Mouse (Mus musculus) liver, postnatal 0 days (tissue): Measurements from ENCODE around the gene Gm3409. TPM values are rescaled to one million over a fixed set of nuclear protein-coding genes. Genes with fewer than 3 reads are reported as not detected.
"Not testable (repeated sequence)": the region's sequence is repeated elsewhere in the genome, so short reads cannot be mapped to it uniquely, and the experiment has no call there.

Experiments used
- ATAC-seq: fragments of 200-750 bp; cut with Nextera tagmentation; 2 replicates; pipeline ENCODE4 v1.8.0; 2017; ENCODE audit warnings: mild to moderate bottlenecking, moderate library complexity
- DNase-seq: peaks from one replicate; pipeline ENCODE4 v3.0.0-alpha.2; 2016
- H3K27ac ChIP-seq: fragments of 300-500 bp; sonication (generic); 2 replicates; pipeline ENCODE4 v1.5.1; 2014; ENCODE audit warnings: antibody characterized with exemption, moderate library complexity, mild to moderate bottlenecking, low read depth
- H3K27me3 ChIP-seq: fragments of 300-500 bp; sonication (generic); 2 replicates; pipeline ENCODE4 v1.6.1; 2014; ENCODE audit warnings: low read length, control low read depth, mixed read lengths; ENCODE audit not compliant: insufficient read depth
- H3K36me3 ChIP-seq: fragments of 300-500 bp; sonication (generic); replicated peaks from 2 replicates; pipeline ENCODE4 v1.6.1; 2014; ENCODE audit warnings: mild to moderate bottlenecking, control low read depth, low read length, moderate library complexity, mixed read lengths; ENCODE audit not compliant: insufficient read depth
- H3K4me1 ChIP-seq: fragments of 300-500 bp; sonication (generic); 2 replicates; pipeline ENCODE4 v1.6.1; 2014; ENCODE audit warnings: antibody characterized with exemption, mild to moderate bottlenecking, control low read depth; ENCODE audit not compliant: insufficient read depth
- H3K4me2 ChIP-seq: fragments of 300-500 bp; sonication (generic); 2 replicates; pipeline ENCODE4 v1.6.1; 2014; ENCODE audit warnings: low read depth, mild to moderate bottlenecking, low read length, moderate library complexity, mixed read lengths
- H3K4me3 ChIP-seq: fragments of 300-500 bp; sonication (generic); 2 replicates; pipeline ENCODE4 v1.5.1; 2014; ENCODE audit warnings: low read depth, low read length
- H3K9ac ChIP-seq: fragments of 300-500 bp; sonication (generic); replicated peaks from 2 replicates; pipeline ENCODE4 v1.6.1; 2014; ENCODE audit warnings: mild to moderate bottlenecking, moderate library complexity
- H3K9me3 ChIP-seq: fragments of 300-500 bp; sonication (generic); 2 replicates; pipeline ENCODE4 v1.6.1; 2016; ENCODE audit warnings: mild to moderate bottlenecking, control low read depth, low read length, mixed read lengths
- CTCF ChIP-seq: sonication (generic); IDR thresholded peaks from 2 replicates; pipeline ENCODE4 v1.5.1; 2016; ENCODE audit warnings: antibody characterized with exemption, low read depth
- EP300 ChIP-seq: IDR thresholded peaks from 2 replicates; pipeline ENCODE4 v1.6.1; 2016; ENCODE audit warnings: antibody characterized with exemption, low read depth, mild to moderate bottlenecking
- WGBS: fragments of 180-500 bp; shearing (Covaris S2); extraction: QIAGEN DNeasy Blood & Tissue Kit; methylation state at CpG from one replicate; pipeline ENCODE4 v1.1.7; 2014; ENCODE audit not compliant: insufficient replicate concordance; 5-methylcytosine and 5-hydroxymethylcytosine counted together
- polyA plus RNA-seq: library from polyadenylated mRNA; unstranded; fragments of >200 nt; fragmentation: Nextera tagmentation; extraction: Ambion mirVana; gene quantifications from 2 replicates; pipeline ENCODE4 v1.2.1, GENCODE M21; 2015

The Gm3409 gene
- polyA plus RNA-seq, 1 experiment from 2014 or later = not detected

DNA sequence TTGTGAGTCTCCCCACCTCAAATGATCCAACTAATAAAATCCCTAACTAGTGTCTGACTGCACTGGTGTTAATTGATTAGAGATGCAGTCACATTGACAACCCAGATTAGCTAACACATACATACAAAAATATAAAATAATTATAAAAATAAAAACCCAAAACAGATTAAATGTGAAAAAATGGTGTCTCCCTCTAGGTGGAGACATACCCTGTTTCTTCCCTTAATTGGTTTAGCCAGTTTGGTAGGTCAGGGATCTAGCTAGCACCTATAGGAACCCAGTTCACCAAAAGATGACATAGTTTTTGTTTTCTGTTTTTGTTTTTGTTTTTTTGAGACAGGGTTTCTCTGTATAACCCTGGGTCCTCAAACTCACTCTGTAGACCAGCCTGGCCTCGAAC is 26.8 kb downstream of the Gm3409 start:
- TF ChIP-seq EP300 (no peak), CTCF (no peak)
- Histone ChIP-seq H3K4me3 (no peak overlapping the region), H3K9me3 (no peaks in the 10 kb centered on the region), H3K4me1 (no peaks in the 10 kb centered on the region), H3K36me3 (no peaks in the 10 kb centered on the region), H3K27ac (no peak overlapping the region), H3K27me3 (no peaks in the 10 kb centered on the region), H3K9ac (no peak overlapping the region), H3K4me2 (no peak overlapping the region)
- WGBS = 59% methylated on average over 1 of the region's 1 CpGs
- no peak for ATAC-seq
- DNase-seq = no peak

DNA sequence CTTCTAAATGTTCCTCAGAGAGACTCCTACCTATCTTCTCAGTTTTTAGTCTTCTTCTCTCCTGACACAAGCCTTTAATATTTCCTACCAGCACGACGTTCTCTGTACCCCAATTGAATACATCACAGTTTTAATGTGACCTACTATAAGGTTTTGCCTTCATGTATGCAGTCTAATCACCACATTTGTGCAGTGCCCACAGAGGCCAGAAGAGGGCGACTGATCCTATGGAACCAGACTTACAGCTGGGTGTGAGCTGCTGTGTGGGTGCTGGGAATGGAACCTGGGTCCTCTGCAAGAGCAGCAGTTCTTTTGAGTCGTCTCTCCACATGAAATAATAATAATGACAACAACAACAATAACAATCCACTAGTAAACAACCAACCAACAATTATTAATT is 29.6 kb downstream of the Gm3409 start:
- no peaks in the 10 kb centered on the region for H3K9me3 ChIP-seq
- 58% methylated on average over 4 of the region's 4 CpGs for WGBS
- H3K27ac ChIP-seq = no peak overlapping the region
- DNase-seq (peak; percentile 28), ATAC-seq (no peak)
- H3K27me3 ChIP-seq = no peaks in the 10 kb centered on the region
- H3K4me1 ChIP-seq = no peaks in the 10 kb centered on the region
- no peak overlapping the region for H3K4me3 ChIP-seq
- no peak for TF ChIP-seq EP300
- TF ChIP-seq CTCF = peak; percentile 51
- no peak overlapping the region for H3K9ac ChIP-seq
- no peaks in the 10 kb centered on the region for H3K36me3 ChIP-seq
- no peak overlapping the region for H3K4me2 ChIP-seq

DNA sequence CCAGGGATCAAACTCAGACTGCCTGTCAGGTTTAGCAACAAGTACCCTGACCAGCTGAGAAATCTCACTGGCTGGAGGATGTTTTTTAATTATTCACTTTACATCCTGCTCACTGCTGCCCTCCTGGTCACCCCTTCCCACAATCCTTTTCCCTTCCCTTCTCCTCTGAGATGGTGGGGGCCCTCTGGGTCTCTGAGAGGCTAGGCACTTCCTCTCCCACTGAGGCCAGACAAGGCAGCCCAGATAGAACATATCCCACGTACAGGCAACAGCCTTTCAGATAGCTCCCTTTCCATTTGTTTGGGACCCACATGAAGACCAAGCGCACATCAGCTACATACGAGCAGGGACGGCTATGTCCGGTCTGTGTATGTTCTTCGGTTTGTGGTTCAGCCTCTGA is 32.7 kb downstream of the Gm3409 start:
- H3K9ac ChIP-seq, DNase-seq, H3K4me1 ChIP-seq: not testable (repeated sequence)

DNA sequence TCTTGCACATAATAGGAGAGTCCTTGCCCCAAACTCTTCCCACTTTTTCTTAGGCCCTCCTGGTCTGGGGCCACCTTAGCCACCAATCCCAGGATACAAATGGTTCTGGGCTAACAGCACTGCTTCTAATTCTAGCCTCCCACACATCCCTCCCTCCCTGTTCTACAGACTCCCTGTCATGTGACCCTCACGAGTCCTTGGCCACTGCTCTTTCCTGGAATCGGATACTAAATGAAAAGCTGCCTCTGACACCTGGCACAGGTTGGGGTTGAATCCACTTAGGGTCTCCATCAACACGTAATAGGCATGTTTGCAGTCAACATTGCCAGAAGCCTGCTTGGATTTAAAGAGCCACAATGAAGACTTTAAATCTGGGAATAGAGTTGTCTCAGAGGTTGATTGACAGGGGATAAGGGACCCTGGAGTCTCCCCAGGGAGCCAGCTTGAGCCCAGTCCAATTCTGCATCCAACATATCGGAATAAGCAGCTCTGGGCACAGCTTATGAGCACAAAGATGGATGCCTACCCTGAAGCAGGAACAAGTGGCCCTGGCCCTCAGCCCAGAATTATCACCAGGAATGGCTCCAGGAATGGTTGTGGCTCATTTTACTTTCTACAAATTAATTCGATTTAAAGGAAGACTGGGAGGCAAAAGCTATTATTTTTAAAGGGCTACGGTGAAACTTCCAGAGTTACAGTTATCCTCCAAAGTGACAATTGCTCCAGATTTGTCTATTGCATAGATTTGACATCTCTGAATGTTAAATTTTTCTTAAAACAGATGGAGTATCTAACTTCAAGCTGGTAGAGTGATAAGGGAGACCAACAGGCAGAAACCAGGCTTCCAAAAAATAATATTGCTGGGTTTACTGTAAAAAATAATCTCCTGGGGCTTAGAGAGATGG is 34.6 kb downstream of the Gm3409 start:
- H3K9me3 ChIP-seq, ATAC-seq, H3K4me1 ChIP-seq, DNase-seq, H3K9ac ChIP-seq, H3K27ac ChIP-seq, H3K27me3 ChIP-seq, H3K4me3 ChIP-seq, H3K36me3 ChIP-seq, H3K4me2 ChIP-seq: not testable (repeated sequence)
- 64% methylated on average over 6 of the region's 6 CpGs for WGBS

More for the DNA sequence above, 32.7 kb downstream of the Gm3409 start:
- H3K4me2 ChIP-seq, H3K27me3 ChIP-seq, H3K36me3 ChIP-seq, ATAC-seq, H3K4me3 ChIP-seq, H3K9me3 ChIP-seq, H3K27ac ChIP-seq: not testable (repeated sequence)
- 67% methylated on average over 6 of the region's 6 CpGs for WGBS

DNA sequence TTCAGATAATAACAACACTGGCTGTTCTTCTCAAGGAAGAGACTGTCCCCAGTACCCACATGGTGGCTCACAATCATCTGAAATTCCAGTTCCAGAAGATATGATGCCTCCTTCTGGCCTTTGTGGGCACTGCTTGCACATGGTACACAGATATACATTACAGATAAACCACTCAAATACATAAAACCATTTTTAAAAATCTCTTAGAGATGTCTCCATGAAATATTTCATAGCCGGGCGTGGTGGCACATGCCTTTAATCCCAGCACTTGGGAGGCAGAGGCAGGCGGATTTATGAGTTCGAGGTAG is 35.2 kb downstream of the Gm3409 start:
- WGBS = 86% methylated on average over 4 of the region's 4 CpGs
- not testable (repeated sequence) for H3K27me3 ChIP-seq

DNA sequence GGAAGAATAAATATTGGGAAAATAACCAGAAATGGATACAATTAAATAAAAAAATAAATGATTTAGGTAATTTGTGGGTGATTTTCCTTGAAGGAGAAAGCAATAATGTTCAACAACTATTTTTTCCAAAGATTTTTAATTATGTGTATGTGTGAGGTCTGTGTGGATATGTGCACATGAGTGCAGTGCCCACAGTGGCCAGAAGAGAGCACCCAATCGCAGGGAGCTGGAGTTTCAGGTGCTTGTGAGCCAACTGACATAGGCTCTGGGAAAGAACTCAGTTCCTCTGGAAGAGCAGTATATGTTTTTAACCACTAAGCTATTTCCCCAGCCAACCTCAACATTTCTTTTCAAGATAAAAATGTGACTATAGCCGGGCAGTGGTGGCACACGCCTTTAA is 39.2 kb downstream of the Gm3409 start:
- 76% methylated on average over 3 of the region's 3 CpGs for WGBS
- no peaks in the 10 kb centered on the region for H3K27me3 ChIP-seq
- DNase-seq = no peak
- H3K4me1 ChIP-seq = no peaks in the 10 kb centered on the region
- H3K27ac ChIP-seq = no peak overlapping the region
- H3K9me3 ChIP-seq = no peaks in the 10 kb centered on the region
- TF ChIP-seq CTCF = peak; percentile 30; the same call in 1 of the 2 replicates
- no peak for TF ChIP-seq EP300
- no peaks in the 10 kb centered on the region for H3K36me3 ChIP-seq
- no peak overlapping the region for H3K4me3 ChIP-seq
- no peak overlapping the region for H3K4me2 ChIP-seq
- no peak for ATAC-seq
- no peak overlapping the region for H3K9ac ChIP-seq

More for the DNA sequence above, 35.2 kb downstream of the Gm3409 start:
- H3K4me1 ChIP-seq, H3K4me2 ChIP-seq, H3K27ac ChIP-seq, H3K4me3 ChIP-seq, ATAC-seq, H3K9me3 ChIP-seq, H3K9ac ChIP-seq, H3K36me3 ChIP-seq, DNase-seq: not testable (repeated sequence)

DNA sequence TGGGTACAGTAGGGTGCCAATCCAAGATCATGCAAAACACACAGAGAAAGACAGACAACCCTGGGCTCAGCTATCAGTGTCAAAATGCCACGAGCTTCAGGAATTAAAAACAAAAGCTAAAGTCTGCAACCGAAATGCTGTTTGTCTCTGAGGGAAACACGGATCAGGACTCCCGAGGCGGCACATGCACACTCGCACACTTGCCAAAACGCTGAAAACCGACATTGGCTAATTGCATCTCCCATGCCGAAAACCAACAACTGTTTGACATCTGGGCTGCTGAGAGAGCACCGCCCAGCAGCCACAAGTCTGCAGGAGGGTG is 46.7 kb downstream of the Gm3409 start:
- WGBS = 7% methylated on average over 10 of the region's 10 CpGs
- peaks cover 6% of the 10 kb centered on the region for H3K4me1 ChIP-seq

More for the DNA sequence above, 46.7 kb downstream of the Gm3409 start:
- H3K36me3 ChIP-seq = no peaks in the 10 kb centered on the region
- H3K4me2 ChIP-seq = peak overlapping the region; percentile 74
- DNase-seq = no peak
- peak overlapping the region; percentile 40; the same call in 1 of the 2 replicates for H3K4me3 ChIP-seq
- no peaks in the 10 kb centered on the region for H3K9me3 ChIP-seq
- no peak for ATAC-seq
- TF ChIP-seq CTCF = no peak
- no peak overlapping the region for H3K27ac ChIP-seq
- no peak overlapping the region for H3K9ac ChIP-seq
- peaks cover 36% of the 10 kb centered on the region for H3K27me3 ChIP-seq
